Mouse (Mus musculus): ENCODE data around the gene Mageb4. TPM values are rescaled to one million over a fixed set of nuclear protein-coding genes. Genes with fewer than 3 reads are reported as not detected.
"Not testable (repeated sequence)": the region's sequence is repeated elsewhere in the genome, so short reads cannot be mapped to it uniquely, and the experiment has no call there.

Gene Mageb4
- total RNA-seq (2022): not detected

DNA sequence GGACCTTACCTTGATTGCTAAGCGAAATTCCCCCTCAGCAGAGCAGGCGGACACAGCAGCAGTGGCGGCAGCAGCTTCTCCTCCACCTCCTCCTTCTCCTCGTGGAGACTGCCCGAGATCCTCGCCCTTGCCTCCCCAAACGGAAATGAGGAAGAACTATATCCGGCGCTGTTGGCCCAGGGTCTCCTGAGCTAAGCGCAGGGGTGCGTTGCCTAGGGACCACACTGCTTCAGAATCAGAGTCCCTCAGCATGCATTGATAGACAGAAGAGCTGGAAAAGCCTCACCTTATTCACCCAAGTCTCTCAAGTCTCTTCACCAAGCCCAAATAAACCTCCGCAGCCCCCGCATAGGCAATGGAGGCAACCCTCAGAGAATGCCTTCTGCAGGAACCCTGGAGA is at the start of gene Mageb4:
Mageb4 (minus strand) TSS at position 101 of the 400 bp plus-strand sequence.
- DNase-seq (ENCODE audit: low spot score in 2 of 2): not testable (repeated sequence)

DNA sequence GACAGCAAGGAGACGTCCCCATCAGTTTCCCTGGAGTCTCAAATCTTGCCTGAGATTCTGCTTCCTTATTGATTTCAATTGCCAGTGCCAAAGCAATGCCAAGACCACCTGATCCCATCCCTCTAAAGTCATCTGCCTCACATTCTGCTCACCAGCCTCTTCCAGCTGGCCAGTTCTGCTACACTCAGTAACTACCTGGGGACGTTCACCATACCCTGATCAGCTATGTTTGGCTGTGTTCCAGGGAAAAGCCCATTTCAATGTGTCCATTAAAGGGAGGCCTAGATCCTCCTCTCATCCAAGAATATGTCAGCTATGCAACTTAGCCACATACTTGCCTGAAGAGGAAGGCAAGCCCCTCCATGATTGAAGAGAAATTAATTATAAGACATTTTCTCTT is 20.3 kb downstream of the Mageb4 start:
- DNase-seq (ENCODE audit: low spot score in 2 of 2): not testable (repeated sequence)

DNA sequence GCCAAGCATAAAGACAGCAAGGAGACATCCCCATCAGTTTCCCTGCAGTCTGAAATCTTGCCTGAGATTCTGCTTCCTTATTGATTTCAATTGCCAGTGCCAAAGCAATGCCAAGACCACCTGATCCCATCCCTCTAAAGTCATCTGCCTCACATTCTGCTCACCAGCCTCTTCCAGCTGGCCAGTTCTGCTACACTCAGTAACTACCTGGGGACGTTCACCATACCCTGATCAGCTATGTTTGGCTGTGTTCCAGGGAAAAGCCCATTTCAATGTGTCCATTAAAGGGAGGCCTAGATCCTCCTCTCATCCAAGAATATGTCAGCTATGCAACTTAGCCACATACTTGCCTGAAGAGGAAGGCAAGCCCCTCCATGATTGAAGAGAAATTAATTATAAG is 58.9 kb downstream of the Mageb4 start:
- not testable (repeated sequence) for DNase-seq (ENCODE audit: low spot score in 2 of 2)

DNA sequence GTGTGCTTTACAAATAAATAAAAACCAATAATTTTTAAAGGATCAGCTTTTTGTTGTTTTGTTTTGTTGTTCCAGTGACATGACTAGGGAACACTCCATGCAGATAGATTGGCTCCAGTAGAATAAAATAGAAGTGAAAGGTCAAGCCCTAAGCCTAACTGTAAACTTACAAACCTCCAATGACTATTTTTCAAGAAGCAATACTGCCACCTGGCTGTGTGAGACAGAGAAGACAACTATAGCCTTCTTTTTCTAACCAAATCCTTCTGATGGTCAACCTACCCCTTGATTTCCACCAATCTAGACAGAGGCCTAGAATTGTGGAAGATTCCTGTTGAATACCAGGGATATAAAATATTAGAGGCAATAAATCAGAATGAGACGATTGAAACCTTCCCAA is 67.6 kb downstream of the Mageb4 start:
- DNase-seq (ENCODE audit: low spot score in 2 of 2): no peak

Other genes starting within 250 kb of the Mageb4 start
- not detected for gene Nr0b1, start 113.3 kb downstream of the Mageb4 start, total RNA-seq (2022)